Mouse (Mus musculus) ES-E14 (cell line): ENCODE data around the gene Plekhb2. TPM values are rescaled to one million over a fixed set of nuclear protein-coding genes. Genes with fewer than 3 reads are reported as not detected.

Source experiments
- DNase-seq: peaks from one replicate; pipeline ENCODE4 v3.0.0-alpha.2; 2013; ENCODE audit warnings: low read depth, low spot score
- H3K27ac ChIP-seq: 2 replicates; pipeline ENCODE4 v1.5.1; 2012; ENCODE audit warnings: low read depth, mild to moderate bottlenecking, low read length, moderate library complexity, mixed read lengths; ENCODE audit not compliant: poor library complexity, insufficient read depth, severe bottlenecking
- H3K36me3 ChIP-seq: 2 replicates; pipeline ENCODE4 v1.6.1; 2012; ENCODE audit warnings: mild to moderate bottlenecking, low read length, moderate library complexity, mixed read lengths; ENCODE audit not compliant: control insufficient read depth, poor library complexity, insufficient read depth, severe bottlenecking
- H3K4me1 ChIP-seq, 2 experiments: fragments of 150-350 bp in 1 of 2; sonication (generic) in 1 of 2; 2 replicates each; pipeline ENCODE4 v1.6.1; 2012; ENCODE audit warnings: low read length in 2 of 2, mild to moderate bottlenecking in 1 of 2, mixed read lengths in 1 of 2; ENCODE audit not compliant: control insufficient read depth in 2 of 2, insufficient read depth in 2 of 2, poor library complexity in 1 of 2
- H3K4me3 ChIP-seq, 2 experiments: fragments of 150-350 bp in 1 of 2; sonication (generic) in 1 of 2; 2 replicates each; pipeline ENCODE4 v1.5.1; 2012; ENCODE audit warnings: low read length in 2 of 2, low read depth in 1 of 2, mild to moderate bottlenecking in 1 of 2, mixed read lengths in 1 of 2; ENCODE audit not compliant: insufficient read depth in 1 of 2, poor library complexity in 1 of 2, severe bottlenecking in 1 of 2
- H3K9ac ChIP-seq: 2 replicates; pipeline ENCODE4 v1.6.1; 2012; ENCODE audit warnings: low read depth, mild to moderate bottlenecking, low read length, mixed read lengths; ENCODE audit not compliant: poor library complexity, insufficient read depth, severe bottlenecking
- H3K9me3 ChIP-seq: fragments of 150-350 bp; sonication (generic); 2 replicates; pipeline ENCODE4 v1.6.1; 2012; ENCODE audit warnings: low read depth, mild to moderate bottlenecking, low read length; ENCODE audit not compliant: control insufficient read depth, insufficient read depth
- CHD2 ChIP-seq: IDR thresholded peaks from 2 replicates; pipeline ENCODE4 v1.6.1; 2014; ENCODE audit warnings: mild to moderate bottlenecking, low read depth, low read length, inconsistent platforms
- HCFC1 ChIP-seq: IDR thresholded peaks from 2 replicates; pipeline ENCODE4 v1.6.1; 2012; ENCODE audit warnings: low read length, inconsistent platforms, borderline replicate concordance; ENCODE audit not compliant: insufficient read depth
- MAFK ChIP-seq: IDR thresholded peaks from 2 replicates; pipeline ENCODE4 v1.6.1; 2014; ENCODE audit warnings: mild to moderate bottlenecking, low read depth, low read length, inconsistent platforms; ENCODE audit not compliant: insufficient read depth
- ZC3H11A ChIP-seq: IDR thresholded peaks from 2 replicates; pipeline ENCODE4 v1.6.1; 2012; ENCODE audit warnings: low read depth, mild to moderate bottlenecking, inconsistent platforms, low read length, borderline replicate concordance
- ZNF384 ChIP-seq: IDR thresholded peaks from 2 replicates; pipeline ENCODE4 v1.6.1; 2012; ENCODE audit warnings: low read depth, low read length, inconsistent platforms
- in situ Hi-C, 2 experiments: fragments of 600-800 bp; cut with MboI; formaldehyde crosslinking; loops; one replicate each; pipeline ENCODE4 v1.15.1; 2025; ENCODE audit warnings: low sequenced_read_pairs in 2 of 2, inconsistent platforms in 1 of 2; ENCODE audit not compliant: unreplicated experiment in 2 of 2
- total RNA-seq: library from RNA; depleted of rRNA; stranded (reverse); fragments of 300-350 nt; gene quantifications from 2 replicates; pipeline ENCODE4 v1.2.3, GENCODE M21; 2012

Plekhb2 gene
- total RNA-seq, 1 experiment, result 13.0 TPM

GRCm38 (mm10) chr1:34842887-34843618 is 6.7 kb upstream of the Plekhb2 start, which contains the start of gene Fam168b:
TSS of gene Fam168b (minus strand) at chr1:34843065.
- no peak for TF ChIP-seq MAFK
- TF ChIP-seq HCFC1, result peak; percentile 35; the same call in 1 of the 2 replicates
- DNase-seq, result peak; percentile 58
- peaks cover 10 to 17% of the 10 kb centered on the region in 2 experiments; a peak in 3 of 4 replicates for H3K4me1 ChIP-seq
- H3K4me3 ChIP-seq, result peak within 1 kb of the TSS; percentile 91 to 93
- peaks cover 5% of the 10 kb centered on the region; the same call in 1 of the 2 replicates for H3K36me3 ChIP-seq
- in situ Hi-C loops, result no loop called here
- no peaks in the 10 kb centered on the region for H3K9me3 ChIP-seq
- H3K9ac ChIP-seq, result peak within 1 kb of the TSS; percentile 95
- H3K27ac ChIP-seq, result peak within 1 kb of the TSS; percentile 89

- no peak for DNase-seq
- no peak for TF ChIP-seq HCFC1
- no peak for TF ChIP-seq CHD2
- no peak for TF ChIP-seq ZC3H11A
- TF ChIP-seq ZNF384, result no peak
- TF ChIP-seq MAFK, result no peak
- Histone ChIP-seq H3K4me1 (peaks cover 3 to 7% of the 10 kb centered on the region in 2 experiments; a peak in 1 of 4 replicates), H3K4me3 (no peak overlapping the region), H3K9me3 (no peaks in the 10 kb centered on the region), H3K36me3 (no peaks in the 10 kb centered on the region), H3K9ac (no peak overlapping the region), H3K27ac (no peak overlapping the region)
- in situ Hi-C loops, result no loop called here
Measured at GRCm38 (mm10) chr1:34847070-34847469, 2.7 kb upstream of the Plekhb2 start.

GRCm38 (mm10) chr1:34850343-34851136 is 764 bp downstream of the Plekhb2 start:
- TF ChIP-seq MAFK, result no peak
- TF ChIP-seq CHD2, result no peak
- no peak for TF ChIP-seq ZC3H11A
- no peak for TF ChIP-seq HCFC1
- peak; percentile 74 for TF ChIP-seq ZNF384
- no peak for DNase-seq
- H3K27ac ChIP-seq, result no peak overlapping the region
- H3K9me3 ChIP-seq, result no peaks in the 10 kb centered on the region
- in situ Hi-C loops, result no loop called here
- no peaks in the 10 kb centered on the region for H3K36me3 ChIP-seq
- peaks cover 5 to 7% of the 10 kb centered on the region in 2 experiments; a peak in 1 of 4 replicates for H3K4me1 ChIP-seq
- peak overlapping the region; percentile 16; the same call in 1 of the 2 replicates for H3K9ac ChIP-seq
- H3K4me3 ChIP-seq, result peak overlapping the region; percentile 36 to 64; a peak in 3 of 4 replicates

GRCm38 (mm10) chr1:34851562-34851961 is 1.8 kb downstream of the Plekhb2 start:
- Histone ChIP-seq H3K9me3 (no peaks in the 10 kb centered on the region), H3K27ac (no peak overlapping the region), H3K36me3 (no peaks in the 10 kb centered on the region), H3K9ac (no peak overlapping the region), H3K4me1 (peaks cover 5 to 7% of the 10 kb centered on the region in 2 experiments; a peak in 1 of 4 replicates), H3K4me3 (no peak overlapping the region)
- no peak for TF ChIP-seq CHD2
- no peak for TF ChIP-seq HCFC1
- no peak for TF ChIP-seq ZNF384
- no peak for TF ChIP-seq ZC3H11A
- TF ChIP-seq MAFK, result no peak
- no peak for DNase-seq
- in situ Hi-C loops, result no loop called here
